Mouse (Mus musculus): ENCODE measurements around the gene Smagp. TPM values are rescaled to one million over a fixed set of nuclear protein-coding genes. Genes with fewer than 3 reads are reported as not detected.
A peak's percentile ranks its signal among the peaks of the same experiment; 100 is the strongest.

Gene Smagp
- total RNA-seq (2021): 1 to 10 TPM; 2.1 to 2.7 TPM
- long read RNA-seq, experiment 1, partial matches to known transcripts: 0 of 2 reads
- long read RNA-seq, experiment 1, other reads (novel, unspliced or antisense): 0 of 2 reads
- long read RNA-seq, experiment 2, partial matches to known transcripts: 0 of 5 reads
- long read RNA-seq, experiment 2, other reads (novel, unspliced or antisense): 0 of 5 reads

DNA sequence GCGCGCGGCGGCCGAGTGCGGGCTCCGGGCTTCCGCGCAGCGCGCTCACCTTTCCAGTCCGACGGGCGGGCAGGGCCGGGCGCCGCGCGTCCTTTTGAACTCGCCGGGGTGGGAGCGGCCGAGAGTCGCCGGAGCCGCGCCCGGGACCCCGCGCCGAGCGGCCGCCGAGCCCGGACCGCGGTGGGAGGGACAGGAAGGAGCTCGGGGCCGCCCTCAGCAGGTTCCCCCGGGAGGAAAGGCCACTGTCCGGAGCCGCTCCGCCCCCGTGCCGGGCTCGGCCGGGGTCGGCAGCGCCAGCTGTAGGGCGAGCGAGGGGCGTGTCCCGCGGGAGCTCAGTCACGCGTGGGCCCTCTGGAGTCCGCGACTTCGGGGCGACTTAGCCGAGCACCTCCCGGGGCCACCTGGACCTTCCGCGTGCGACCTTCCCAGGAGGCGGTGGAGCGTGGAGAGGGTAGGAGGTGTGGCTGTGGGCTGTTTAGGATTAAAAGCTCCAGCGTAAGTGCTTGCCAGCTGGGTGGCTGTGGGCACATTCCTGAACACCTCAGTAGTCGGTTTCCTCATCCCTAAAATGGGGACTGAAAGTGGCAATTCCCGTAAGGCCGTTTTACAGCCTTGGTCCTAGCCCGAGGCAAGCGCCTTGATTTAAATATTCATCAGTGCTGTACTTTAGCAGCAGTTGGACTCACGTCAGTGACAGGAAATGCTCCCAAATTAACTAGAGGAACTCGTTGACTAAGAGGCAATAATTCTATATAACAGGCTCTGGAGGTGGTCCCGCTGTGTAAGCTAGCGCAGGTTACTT is at the start of gene Smagp:
Gene Smagp (minus strand): TSS at position 241 of the 802 bp plus-strand sequence.
- DNase-seq (ENCODE audit: low spot score in 2 of 2): no peak

DNA sequence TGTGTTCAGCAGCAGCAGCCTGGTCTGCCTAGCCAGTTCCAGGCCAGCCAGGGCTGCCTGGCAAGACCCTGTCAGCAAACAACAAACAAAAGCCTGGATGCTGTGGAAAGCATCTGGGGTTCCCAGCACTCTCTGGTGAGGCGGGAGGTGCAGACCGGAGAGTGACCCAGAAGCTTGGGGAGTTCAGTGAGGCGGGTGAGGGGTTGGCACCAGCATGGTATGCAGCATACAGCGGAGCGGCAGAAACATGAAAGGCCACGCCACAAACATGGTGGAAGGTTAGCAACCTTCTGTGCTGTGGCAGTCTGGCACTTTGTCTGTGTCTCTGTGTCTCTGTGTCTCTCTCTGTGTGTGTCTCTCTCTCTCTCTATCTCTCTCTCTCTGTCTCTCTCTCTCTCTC is 49.7 kb upstream of the Smagp start:
- DNase-seq (ENCODE audit: low spot score in 2 of 2): no peak

DNA sequence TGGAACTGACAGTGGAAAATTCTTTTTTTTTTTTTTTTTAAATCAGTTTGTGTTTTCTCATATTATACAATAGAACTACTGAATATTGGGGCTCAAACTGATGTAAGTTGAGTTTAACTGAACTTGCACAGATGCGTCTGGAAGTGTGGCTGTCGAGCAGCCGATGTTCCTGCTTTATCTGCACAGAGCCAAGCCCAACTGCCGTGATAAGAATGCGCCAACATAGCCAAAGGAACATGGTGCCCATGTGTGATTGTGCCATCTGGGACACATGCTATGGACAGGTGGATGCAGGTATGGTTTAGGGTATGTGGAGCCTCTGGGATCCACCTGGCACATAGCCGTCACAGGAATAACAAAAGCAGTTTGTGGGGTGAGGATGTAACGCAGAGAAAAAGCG is 49.1 kb upstream of the Smagp start:
- no peak for DNase-seq (ENCODE audit: low spot score in 2 of 2)

DNA sequence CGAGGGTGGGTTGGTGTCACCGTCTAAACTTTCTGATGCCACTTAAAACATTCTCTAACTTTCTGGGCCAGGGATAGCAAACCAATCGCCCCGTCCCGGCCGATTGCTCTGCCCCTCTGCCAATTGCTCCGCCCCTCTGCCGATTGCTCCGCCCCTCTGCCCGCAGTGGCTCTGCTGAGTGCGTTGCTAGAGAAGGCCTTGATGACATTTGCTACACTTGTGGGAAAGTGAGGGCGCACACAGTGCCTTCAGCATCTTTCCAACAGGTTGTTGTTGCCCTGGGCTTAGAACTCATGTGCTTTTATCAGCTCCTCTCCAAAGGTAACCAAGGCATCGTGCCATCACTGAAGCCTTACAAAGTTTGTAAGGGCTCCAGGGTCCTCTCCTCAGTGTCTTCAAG is 48.5 kb upstream of the Smagp start:
- no peak for DNase-seq (ENCODE audit: low spot score in 2 of 2)

DNA sequence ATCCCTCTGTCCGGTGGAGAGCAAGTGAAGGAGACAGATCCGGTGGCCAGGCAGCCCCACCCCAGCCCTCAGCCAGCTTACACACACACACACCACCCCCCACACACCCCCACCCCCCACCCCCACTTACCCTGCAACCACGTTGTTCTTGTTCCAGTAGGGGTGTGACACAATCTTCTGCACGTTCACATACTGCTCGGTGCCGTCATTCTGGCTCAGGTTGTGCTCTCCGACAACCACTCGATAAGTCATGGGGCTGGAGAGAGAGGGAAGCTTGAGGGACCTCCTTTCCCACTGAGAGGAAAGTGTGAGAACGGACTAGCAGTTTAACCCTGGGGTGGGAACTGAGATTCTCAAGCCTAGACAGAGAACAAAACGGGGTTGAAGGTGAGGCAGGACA is 47.7 kb upstream of the Smagp start:
- no peak for DNase-seq (ENCODE audit: low spot score in 2 of 2)

DNA sequence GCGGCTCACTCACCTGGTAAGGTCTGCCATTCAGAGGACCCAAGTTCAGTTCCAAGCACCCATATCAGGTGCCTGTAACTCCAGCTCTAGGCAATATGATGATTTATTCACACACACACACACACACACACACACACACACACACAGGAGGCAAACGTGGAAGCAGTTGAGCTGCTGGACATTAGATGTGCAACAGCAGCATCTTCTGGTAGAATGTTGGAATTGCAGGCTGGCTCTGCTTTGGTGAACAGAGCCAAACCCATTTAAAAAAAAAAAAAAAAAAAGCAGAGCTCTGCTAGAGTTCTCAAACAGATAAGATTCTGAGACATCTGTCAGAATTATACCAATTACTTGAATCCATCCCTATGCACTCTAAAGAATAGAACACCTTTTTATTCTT is 46.3 kb upstream of the Smagp start:
- DNase-seq (ENCODE audit: low spot score in 2 of 2): peak; percentile 76 to 86

DNA sequence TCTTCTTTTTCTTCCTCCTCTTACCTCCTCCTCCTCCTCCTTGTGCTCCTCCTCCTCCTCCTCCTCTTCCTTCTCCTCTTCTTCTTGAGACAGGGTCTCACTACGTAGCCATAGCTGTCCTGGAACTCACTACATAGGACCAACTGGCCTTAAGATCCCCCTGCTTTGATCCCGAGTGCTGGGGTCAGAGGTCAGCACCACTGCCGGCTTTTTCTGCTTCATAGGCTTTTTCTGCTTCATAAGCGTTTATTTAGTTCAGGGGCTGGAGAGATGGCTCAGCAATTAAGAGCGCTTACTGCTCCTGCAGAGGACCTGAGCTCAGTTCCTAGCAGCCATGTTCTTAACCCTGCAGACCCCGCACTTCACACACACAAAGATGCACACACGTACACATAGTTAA is 45.0 kb upstream of the Smagp start:
- no peak for DNase-seq (ENCODE audit: low spot score in 2 of 2)

DNA sequence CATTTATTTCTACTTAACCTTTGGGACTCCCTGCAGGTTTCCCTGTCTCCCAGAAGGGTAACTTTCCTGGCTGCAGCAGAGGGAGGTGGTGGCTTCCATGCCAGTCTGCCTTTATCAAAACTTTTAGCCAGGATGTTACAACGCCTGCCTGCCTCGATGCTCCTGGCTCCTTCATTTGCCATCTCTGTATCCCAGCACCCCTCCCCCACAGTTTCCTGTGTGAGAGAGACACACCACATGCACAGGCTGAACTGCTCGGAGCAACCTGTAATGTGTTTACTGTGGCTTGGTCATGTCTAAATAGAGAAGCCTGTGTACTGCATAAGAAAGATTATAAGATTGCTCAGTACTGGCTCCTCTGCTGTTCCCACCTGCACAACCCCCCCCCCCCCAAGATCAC is 43.6 kb upstream of the Smagp start:
- DNase-seq (ENCODE audit: low spot score in 2 of 2): no peak

DNA sequence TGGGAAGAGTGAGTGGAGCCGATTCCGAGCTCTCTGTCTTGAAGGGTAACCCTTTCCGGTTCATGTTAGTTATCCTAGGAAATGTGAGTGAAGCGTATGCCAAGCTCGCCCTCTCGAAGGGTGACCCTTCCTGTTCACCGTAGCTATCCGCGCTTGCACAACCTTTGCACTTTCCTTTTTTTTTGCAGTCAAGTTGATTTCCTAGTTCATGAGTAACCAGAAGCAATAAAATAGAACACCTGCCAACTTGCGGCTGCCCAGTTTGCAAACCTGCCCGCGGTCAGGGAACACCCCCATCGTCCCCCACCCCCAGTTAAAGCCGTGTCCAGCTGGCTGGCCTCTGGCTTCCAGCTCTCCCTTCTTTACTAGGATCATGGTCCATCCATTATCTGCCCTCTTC is 42.3 kb upstream of the Smagp start:
- no peak for DNase-seq (ENCODE audit: low spot score in 2 of 2)

DNA sequence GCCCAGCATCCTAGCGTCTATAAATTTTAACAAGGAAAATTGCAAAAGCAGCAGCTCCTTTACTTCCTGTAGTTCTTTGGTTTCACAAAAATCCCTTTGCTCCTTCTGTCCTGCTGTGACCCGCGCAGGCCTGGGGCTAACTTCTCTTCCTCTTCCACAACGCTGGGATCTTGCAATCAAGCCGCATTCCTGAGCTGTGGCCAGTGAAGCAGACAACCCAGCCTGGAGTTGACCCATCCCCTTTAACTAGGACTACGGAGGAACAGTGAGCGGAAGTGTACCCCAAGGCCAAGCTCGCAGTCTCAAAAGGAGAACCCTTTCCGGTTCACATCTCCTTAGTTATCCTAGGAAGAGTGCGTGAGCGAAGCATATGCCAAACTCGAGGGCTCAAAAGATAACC is 41.8 kb upstream of the Smagp start:
- no peak for DNase-seq (ENCODE audit: low spot score in 2 of 2)

DNA sequence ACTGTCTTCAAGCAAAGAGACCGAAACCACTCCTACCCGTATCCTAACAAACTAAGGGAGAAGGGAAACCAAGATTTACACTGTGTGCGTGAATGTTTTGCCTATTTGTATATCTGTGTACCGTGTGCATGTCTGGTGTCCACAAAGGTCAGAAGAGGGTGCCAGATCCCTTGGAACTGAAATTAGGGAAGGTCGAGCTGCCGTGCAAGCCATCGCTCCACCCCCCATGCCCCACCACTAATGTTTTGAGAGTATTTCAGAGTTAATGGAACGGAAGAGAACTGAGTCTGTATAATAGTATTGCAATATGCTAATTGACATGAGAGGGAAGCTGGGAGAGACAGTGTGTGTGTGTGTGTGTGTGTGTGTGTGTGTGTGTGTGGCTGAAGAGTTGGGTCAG is 40.9 kb upstream of the Smagp start:
- DNase-seq (ENCODE audit: low spot score in 2 of 2): no peak

DNA sequence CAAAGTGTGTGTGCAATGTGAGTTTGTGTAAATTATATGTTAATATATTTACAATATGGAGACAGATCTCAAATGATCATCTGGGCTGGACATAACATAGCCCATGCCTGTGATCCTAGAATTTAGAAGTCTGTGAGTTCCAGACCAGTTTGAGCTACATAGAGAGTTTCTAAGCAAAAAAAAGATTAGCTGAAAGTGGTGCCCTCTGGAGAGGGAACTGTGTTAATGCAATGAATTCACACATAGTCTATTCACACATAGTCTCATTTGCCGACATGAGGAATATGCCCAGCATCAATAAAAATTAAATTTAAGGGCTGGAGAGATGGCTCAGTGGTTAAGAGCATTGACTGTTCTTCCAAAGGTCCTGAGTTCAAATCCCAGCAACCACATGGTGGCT is 39.8 kb upstream of the Smagp start:
- no peak for DNase-seq (ENCODE audit: low spot score in 2 of 2)

DNA sequence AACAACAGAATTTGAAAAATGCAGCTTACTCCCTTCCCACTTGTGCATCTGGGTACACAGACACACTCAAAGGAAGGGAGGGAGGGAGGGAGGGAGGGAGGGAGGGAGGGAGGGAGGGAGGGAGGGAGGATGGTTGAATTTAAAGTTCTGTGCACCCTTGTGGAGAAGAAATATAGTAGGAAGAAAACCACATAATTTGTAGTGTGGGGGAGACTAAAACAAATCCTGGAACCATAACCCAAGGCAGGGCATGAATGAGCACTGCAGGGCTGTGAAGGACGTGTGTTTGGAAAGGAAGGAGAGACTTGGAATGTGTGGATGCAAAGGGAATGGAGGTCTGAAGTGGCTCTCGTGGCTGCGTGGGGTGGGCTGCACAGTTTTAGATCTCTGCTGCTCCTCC is 38.7 kb upstream of the Smagp start:
- DNase-seq (ENCODE audit: low spot score in 2 of 2): no peak

DNA sequence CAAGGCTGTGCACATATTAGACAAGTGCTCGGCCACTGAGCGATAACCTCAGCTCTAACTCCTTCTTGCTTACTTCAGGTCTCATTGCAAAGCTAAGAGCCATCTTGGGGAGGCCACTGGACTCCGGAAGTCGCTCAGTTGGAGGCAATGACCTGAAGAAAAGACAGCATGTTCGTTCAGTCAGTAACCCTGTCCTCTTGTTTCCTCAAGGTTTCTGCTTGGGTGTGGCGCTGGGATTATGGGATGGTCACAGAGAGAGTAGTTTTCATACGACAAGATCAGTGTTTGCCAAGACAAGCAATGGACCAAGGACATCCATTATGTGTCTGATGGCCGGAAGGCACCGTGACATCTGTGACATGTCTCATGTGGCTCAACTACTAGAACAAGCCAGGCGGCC is 37.8 kb upstream of the Smagp start:
- no peak for DNase-seq (ENCODE audit: low spot score in 2 of 2)

DNA sequence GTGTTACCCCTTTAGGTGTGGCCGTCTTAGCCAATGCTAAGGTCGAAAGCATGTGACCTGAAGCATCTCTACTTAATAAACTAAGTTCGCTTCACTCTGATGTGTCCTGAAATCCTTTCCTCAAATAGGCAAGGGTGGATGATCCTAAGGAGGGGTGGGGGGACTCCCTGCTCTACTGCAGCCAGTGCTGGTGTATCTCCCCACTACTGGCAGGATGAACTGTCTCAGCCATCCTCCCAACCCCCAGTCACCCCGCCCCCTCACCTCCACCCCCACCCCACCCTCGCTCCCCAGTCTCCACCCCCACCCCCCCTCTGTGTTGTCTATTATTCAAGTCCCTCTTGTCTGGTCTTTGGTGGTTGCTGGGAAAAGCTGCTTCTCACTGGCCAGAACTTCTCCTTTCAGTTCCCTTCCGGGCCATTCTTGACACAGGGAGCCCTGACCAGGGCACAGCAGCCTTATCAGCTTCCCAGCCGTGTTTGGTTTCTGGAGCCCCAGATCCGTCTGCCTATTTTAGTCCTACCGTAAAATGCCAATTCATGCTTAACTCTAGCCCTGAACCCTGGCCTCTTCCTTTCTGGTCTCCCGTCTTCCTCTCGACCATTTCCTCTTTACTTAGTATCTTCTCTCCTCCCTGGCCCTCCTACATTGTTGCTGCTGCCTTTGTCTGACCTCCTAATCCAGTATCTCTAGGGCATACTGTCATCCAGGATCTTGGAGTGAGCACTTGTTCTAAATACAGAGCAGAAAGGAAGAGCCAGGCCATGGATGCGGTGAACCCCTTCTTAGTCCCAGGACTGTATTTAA is 37.0 kb upstream of the Smagp start:
- DNase-seq (ENCODE audit: low spot score in 2 of 2): no peak

DNA sequence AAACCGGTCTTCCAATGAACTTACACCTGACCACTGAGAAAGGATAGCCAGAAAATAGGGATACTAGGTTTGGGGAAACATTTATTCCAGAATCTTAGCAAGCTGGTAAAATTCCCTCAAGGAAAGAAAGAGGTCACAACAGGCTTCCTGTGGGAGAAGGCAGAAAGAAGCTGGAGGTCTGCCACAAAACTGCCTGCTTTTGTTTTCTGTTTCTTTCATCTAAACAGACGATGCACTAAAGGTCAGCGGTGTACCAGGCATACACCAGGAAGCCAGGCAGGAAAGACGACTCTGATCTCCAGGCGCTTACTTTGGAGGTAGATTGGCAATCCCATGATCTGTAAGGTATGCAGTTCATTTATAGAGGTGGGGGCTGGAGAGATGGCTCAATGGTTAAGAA is 34.1 kb upstream of the Smagp start:
- DNase-seq (ENCODE audit: low spot score in 2 of 2): no peak

DNA sequence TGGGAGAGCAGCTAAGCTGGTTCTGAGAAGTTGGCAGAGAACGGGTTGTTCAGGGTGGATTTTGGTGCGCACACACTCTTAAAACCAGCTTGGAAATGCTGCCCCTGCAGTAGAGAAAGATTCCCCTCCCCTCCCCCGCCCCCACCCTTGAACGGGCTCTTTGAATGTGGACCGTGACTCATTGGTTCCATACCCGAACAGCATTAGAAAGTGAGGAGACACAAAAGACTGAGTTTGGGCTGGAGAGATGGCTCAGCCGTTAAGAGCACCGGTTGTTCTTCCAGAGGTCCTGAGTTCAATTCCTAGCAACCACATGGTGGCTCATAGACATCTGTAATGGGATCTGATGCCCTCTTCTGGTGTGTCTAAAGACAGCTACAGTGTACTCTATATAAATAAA is 33.3 kb upstream of the Smagp start:
- DNase-seq (ENCODE audit: low spot score in 2 of 2): no peak

DNA sequence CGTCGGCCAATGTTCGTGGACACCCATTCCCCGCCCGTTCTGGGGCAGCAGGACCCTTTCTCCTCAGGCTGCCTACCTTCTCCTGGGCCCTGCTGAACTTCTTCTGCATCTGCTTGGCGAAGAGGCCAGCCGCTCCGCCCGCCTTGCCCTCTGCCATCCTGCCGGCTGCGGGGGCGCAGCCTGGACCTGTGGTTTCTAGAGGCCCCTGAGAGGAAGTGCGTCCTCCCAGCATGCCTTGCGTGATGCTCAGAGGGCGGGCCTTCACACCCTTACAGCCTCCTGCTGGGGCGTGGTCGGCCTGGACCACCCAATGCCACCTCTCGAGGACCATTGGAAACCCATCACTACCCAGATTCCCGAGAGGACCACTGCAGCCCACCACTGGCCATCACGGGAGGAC is 32.6 kb upstream of the Smagp start, which contains the start of gene Bin2:
Gene Bin2 (minus strand): TSS at position 217 of the 400 bp plus-strand sequence.
- no peak for DNase-seq (ENCODE audit: low spot score in 2 of 2)

DNA sequence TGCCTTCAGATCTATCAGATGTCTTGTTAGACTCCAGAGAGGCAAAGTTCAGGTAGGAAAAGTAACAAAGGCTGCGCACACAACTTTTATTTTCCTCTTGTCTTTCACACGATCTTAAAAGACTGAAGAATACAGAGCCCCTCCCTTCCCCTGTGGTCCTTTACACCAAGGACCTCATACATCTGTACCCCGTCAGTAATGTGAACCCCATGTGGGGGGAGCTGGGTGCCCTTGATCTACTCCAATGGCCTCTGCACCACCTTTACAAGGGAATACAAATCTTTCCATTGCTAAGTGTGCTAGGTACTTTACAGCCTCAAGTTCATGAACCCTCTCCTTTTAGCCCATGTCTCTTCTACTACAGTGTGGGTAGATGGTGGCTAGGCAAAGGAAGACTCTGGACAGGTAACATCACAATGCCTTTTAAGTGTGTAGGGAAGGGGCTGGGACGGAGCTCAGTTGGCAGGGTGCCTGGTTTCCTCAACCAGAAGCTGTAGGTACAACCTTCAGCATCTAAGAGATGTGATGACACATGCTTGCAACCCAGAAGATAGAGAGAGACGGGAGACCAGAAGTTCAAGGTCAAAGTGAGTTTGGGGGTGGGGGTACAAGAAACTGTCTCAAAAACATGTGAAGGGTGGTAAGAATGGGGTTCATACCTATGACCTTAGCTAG is 31.3 kb upstream of the Smagp start:
- no peak for DNase-seq (ENCODE audit: low spot score in 2 of 2)

DNA sequence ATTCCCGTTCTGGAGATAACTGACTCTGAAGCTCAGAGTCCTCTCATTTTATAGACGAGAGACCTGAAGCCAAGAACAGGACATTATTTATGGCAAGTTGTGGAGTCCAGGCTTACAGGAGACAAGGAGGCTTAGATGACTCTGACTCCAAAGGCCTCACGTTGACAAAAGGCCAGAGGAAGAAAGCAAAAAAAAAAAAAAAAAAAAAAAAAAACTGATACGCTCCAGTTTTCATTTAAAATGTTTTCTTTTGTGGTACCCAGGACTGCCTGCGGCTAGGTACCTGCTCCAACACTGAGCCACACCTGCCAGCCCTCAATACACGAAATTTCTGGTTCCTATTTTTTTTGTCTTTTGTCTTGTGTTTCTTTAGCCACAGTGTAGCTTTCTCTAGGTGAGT is 30.7 kb upstream of the Smagp start:
- DNase-seq (ENCODE audit: low spot score in 2 of 2): no peak

DNA sequence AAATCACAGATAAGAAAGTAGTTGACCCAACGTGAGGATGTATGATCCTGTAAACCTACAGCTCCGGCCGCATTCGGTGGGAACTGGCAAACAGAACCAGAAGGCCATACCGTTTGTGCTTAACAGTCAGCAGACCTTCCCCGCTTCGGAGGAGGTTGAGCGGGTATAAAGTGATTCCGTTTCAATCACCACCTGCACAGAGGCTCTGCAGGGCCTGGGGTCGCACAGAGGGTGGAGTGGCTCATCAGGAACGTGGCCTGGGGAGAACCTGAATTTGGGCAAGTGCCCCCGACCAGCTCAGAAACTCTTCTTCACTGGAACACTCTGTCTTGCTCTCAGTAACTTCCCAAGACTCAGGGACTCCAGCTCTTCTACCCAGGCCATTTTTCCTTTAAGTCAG is 30.1 kb upstream of the Smagp start:
- DNase-seq (ENCODE audit: low spot score in 2 of 2): no peak

DNA sequence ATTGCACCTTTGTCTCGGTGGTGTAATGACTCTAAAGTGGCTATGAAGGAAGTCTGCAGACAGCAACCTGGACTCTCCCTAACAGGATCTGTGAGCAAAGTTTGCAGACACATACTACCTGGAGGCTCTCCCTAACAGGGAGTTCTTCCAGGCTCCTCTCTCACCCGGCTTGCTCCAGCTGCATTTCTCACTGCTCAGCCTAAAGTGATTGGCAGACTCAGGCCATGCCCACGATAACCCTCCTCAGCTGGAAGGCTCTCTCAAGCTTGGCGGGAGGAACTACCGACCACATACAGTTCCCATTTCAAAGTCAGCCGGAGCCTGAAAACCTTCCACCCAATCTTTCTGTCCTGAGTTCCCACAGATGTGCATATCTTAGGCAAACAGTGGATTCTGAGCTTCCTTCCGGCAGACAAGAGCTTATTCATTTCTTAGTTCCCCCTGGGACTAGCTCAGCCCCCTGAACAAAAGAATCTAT is 29.5 kb upstream of the Smagp start:
- DNase-seq (ENCODE audit: low spot score in 2 of 2): no peak

All from layer of hippocampus, postnatal 14 days (tissue).